Comparison of ENCODE assay signal across 19 mouse cellular contexts in the genomic region with DNA sequence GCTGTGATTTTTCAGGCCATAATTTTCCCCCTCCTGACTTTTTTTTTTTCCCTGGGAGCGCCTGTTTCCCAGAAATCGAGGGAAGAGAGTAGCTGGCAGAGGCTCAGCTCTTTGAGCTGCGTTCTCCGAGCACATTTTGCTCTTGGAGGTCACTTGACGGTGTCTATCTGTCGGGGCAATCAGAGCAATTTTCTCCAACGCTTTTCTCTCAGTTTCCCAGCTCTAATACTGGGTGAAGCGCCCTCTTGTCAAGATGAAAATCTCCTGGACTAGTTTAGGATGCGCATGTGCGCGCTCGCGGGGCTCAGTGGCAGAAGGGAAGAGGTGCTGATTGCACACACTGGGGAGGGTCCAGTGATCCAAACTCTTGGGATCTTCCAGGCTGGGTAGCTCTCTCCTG.
"Had no signal": no experiment of that assay in that cellular context is flagged by ENCODE, and none has a peak within 500 bp of the region (broad histone marks: within the 10 kb centered on the region; RNA-seq: fewer than 3 reads in every experiment).

No protein-coding gene starts in this region.

- H3K9ac ChIP-seq: limb, embryonic 13.5 days; liver, embryonic 13.5 days; neural tube, embryonic 12.5 days; neural tube, embryonic 15.5 days had no signal

- DNase-seq: kidney, adult 18-20 months; kidney, adult 9 months; kidney, postnatal 14 days; kidney, postnatal 4 days; liver; liver, embryonic 13.5 days; lung, adult 2 months; lung, postnatal 14 days; lung, postnatal 4 days; right cerebral cortex, adult 18-20 months; right cerebral cortex, postnatal 14 days; right cerebral cortex, postnatal 4 days; thymus, adult 2 months; thymus, postnatal 14 days had no signal

- H3K27ac ChIP-seq: limb, embryonic 10.5 days; limb, embryonic 13.5 days; liver, embryonic 13.5 days; neural tube, embryonic 12.5 days; neural tube, embryonic 15.5 days; stomach, postnatal 0 days had no signal

- H3K4me1 ChIP-seq: limb, embryonic 10.5 days; limb, embryonic 13.5 days; liver, embryonic 13.5 days; neural tube, embryonic 12.5 days; neural tube, embryonic 15.5 days had no signal

- H3K27me3 ChIP-seq: limb, embryonic 13.5 days; liver, embryonic 13.5 days; neural tube, embryonic 12.5 days; neural tube, embryonic 15.5 days had no signal

- H3K4me2 ChIP-seq: limb, embryonic 13.5 days; liver, embryonic 13.5 days; neural tube, embryonic 12.5 days; neural tube, embryonic 15.5 days had no signal

- H3K4me3 ChIP-seq: limb, embryonic 10.5 days; limb, embryonic 13.5 days; liver, embryonic 13.5 days; neural tube, embryonic 12.5 days; neural tube, embryonic 15.5 days had no signal

- H3K9me3 ChIP-seq: limb, embryonic 10.5 days; limb, embryonic 13.5 days; liver, embryonic 13.5 days; neural tube, embryonic 15.5 days had no signal

- H3K36me3 ChIP-seq: limb, embryonic 10.5 days; limb, embryonic 13.5 days; liver, embryonic 13.5 days; neural tube, embryonic 12.5 days; neural tube, embryonic 15.5 days had no signal
